ENCODE assay signal across 12 mouse cellular contexts in the genomic region with DNA sequence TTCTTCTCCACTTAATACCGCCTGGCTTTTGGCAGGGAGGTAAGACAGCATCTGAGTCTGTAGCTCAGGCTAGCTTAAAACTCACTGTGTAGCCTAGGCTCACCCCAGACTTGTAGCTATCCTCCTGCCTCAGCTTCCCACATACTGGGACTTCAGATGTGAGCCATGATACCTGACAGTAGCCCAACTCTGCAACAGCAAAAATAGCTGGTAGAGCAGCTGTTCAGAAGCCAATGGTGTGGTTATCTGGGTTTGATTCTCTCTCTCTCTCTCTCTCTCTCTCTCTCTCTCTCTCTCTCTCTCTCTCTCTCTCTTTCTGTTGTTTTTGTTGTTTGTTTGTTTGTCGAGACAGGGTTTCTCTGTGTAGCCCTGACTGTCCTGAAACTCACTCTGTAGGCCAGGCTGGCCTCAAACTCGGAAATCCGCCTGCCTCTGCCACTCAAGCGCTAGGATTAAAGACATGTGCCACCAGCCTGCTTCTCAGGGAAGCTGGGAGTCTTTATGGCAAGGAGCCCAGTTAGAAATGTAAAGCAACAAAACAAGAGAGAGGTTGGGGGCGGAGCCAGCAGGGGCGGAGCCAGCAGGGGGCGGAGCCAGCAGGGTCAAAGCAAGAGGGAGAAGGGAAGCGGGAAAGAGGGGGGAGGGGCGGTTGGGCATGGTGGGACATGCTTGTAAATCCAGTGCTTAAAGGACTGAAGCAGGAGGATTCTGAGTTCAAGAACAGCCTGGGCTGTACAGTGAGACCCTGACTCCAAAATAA. TPM values are rescaled to one million over a fixed set of nuclear protein-coding genes. Genes with fewer than 3 reads are reported as not detected.
DNase-seq lines count a peak whose midpoint lies in the region; ATAC-seq lines count a peak whose summit lies in the region.
"Had no signal": no experiment of that assay in that cellular context is flagged by ENCODE, and none has a peak within 500 bp of the region (broad histone marks: within the 10 kb centered on the region; RNA-seq: fewer than 3 reads in every experiment).

No protein-coding gene starts in this region.

- H3K27me3 ChIP-seq in forebrain, embryonic 10.5 days (ENCODE audit: poor library complexity, severe bottlenecking): no peaks in the 10 kb centered on the region
- no peaks in the 10 kb centered on the region for H3K27me3 ChIP-seq in forebrain, embryonic 15.5 days
- no peaks in the 10 kb centered on the region for H3K27me3 ChIP-seq in limb, embryonic 10.5 days (ENCODE audit: low read depth, poor library complexity, severe bottlenecking)
- H3K27me3 ChIP-seq in intestine, embryonic 15.5 days (replicated peaks): no peaks in the 10 kb centered on the region
- H3K27me3 ChIP-seq: midbrain, embryonic 15.5 days had no signal

- H3K4me3 ChIP-seq in forebrain, embryonic 10.5 days: no peak overlapping the region
- H3K4me3 ChIP-seq in forebrain, embryonic 15.5 days: no peak overlapping the region
- no peak overlapping the region for H3K4me3 ChIP-seq in limb, embryonic 10.5 days
- H3K4me3 ChIP-seq in intestine, embryonic 15.5 days (replicated peaks): no peak overlapping the region
- H3K4me3 ChIP-seq: midbrain, embryonic 15.5 days had no signal

- no peak overlapping the region for H3K27ac ChIP-seq in forebrain, embryonic 10.5 days
- no peak overlapping the region for H3K27ac ChIP-seq in forebrain, embryonic 15.5 days (replicated peaks)
- H3K27ac ChIP-seq in limb, embryonic 10.5 days: no peak overlapping the region
- no peak overlapping the region for H3K27ac ChIP-seq in intestine, embryonic 15.5 days
- H3K27ac ChIP-seq: liver, embryonic 14.5 days had no signal

- no peak overlapping the region for H3K9ac ChIP-seq in forebrain, embryonic 15.5 days (replicated peaks)
- H3K9ac ChIP-seq in intestine, embryonic 15.5 days: no peak overlapping the region
- H3K9ac ChIP-seq: liver, embryonic 14.5 days; midbrain, embryonic 15.5 days had no signal

- no peak for ATAC-seq in forebrain, embryonic 15.5 days (replicated peaks)
- ATAC-seq in intestine, embryonic 15.5 days: no peak

- H3K9me3 ChIP-seq in forebrain, embryonic 10.5 days: 0 out of 2 replicates have a peak, but pooled peaks cover 4% of the 10 kb centered on the region
- H3K9me3 ChIP-seq in forebrain, embryonic 15.5 days: no peaks in the 10 kb centered on the region
- peaks cover 2% of the 10 kb centered on the region; the same call in 1 of the 2 replicates for H3K9me3 ChIP-seq in limb, embryonic 10.5 days (replicated peaks)
- no peaks in the 10 kb centered on the region for H3K9me3 ChIP-seq in intestine, embryonic 15.5 days
- H3K9me3 ChIP-seq: midbrain, embryonic 15.5 days had no signal

- H3K4me1 ChIP-seq in forebrain, embryonic 10.5 days: peaks cover 14% of the 10 kb centered on the region
- peaks cover 9% of the 10 kb centered on the region for H3K4me1 ChIP-seq in forebrain, embryonic 15.5 days
- H3K4me1 ChIP-seq in limb, embryonic 10.5 days: peaks cover 11% of the 10 kb centered on the region
- peaks cover 6% of the 10 kb centered on the region for H3K4me1 ChIP-seq in intestine, embryonic 15.5 days (replicated peaks)

- no peak overlapping the region for H3K4me2 ChIP-seq in forebrain, embryonic 15.5 days (replicated peaks)
- no peak overlapping the region for H3K4me2 ChIP-seq in intestine, embryonic 15.5 days (replicated peaks)
- H3K4me2 ChIP-seq: midbrain, embryonic 15.5 days had no signal

- 85% methylated on average over 10 of the region's 10 CpGs for WGBS in forebrain, embryonic 10.5 days
- WGBS in forebrain, embryonic 15.5 days: 80% methylated on average over 10 of the region's 10 CpGs
- WGBS in limb, embryonic 10.5 days: 79% methylated on average over 10 of the region's 10 CpGs
- 76% methylated on average over 10 of the region's 10 CpGs for WGBS in intestine, embryonic 15.5 days

- peak; percentile 27 for DNase-seq in forebrain, embryonic 10.5 days (ENCODE audit: extremely low spot score, low spot score)
- DNase-seq in thymus, postnatal 14 days: peak; percentile 26
- DNase-seq in thymus, postnatal 10 days (ENCODE audit: low spot score in 2 of 2): no peak
- DNase-seq in limb, embryonic 10.5 days (ENCODE audit: low spot score): peak; percentile 40
- no peak for DNase-seq in ovary, postnatal 10 days (ENCODE audit: low spot score)
- DNase-seq in B cell, adult 2 months: no peak
- DNase-seq: adrenal gland, postnatal 25 days; right cerebral cortex, postnatal 25 days had no signal

- H3K36me3 ChIP-seq in forebrain, embryonic 10.5 days (replicated peaks): no peaks in the 10 kb centered on the region
- H3K36me3 ChIP-seq in forebrain, embryonic 15.5 days: no peaks in the 10 kb centered on the region
- H3K36me3 ChIP-seq in limb, embryonic 10.5 days: no peaks in the 10 kb centered on the region
- no peaks in the 10 kb centered on the region for H3K36me3 ChIP-seq in intestine, embryonic 15.5 days
- H3K36me3 ChIP-seq: midbrain, embryonic 15.5 days had no signal

RNA-seq across cellular contexts. Expression of a gene that starts 41.3 kb away (rescaled TPM):
- polyA plus RNA-seq in forebrain, embryonic 10.5 days (2016; fragmentation: Nextera tagmentation; extraction: Ambion mirVana): 744 and 763 TPM in 2 replicates
- polyA plus RNA-seq in forebrain, embryonic 15.5 days (2015; fragmentation: Nextera tagmentation; extraction: Ambion mirVana): 465 and 483 TPM in 2 replicates
- polyA plus RNA-seq in limb, embryonic 10.5 days (2016; fragmentation: Nextera tagmentation; extraction: Ambion mirVana): 970 and 1,039 TPM in 2 replicates
- 619 and 750 TPM in 2 replicates for polyA plus RNA-seq in intestine, embryonic 15.5 days (2015; fragmentation: Nextera tagmentation; extraction: Ambion mirVana)

Comparison
In these comparisons a context has a peak if more than half of its experiments do, and no peak if none do; other contexts are left out.
1. DNase-seq: peak in forebrain, embryonic 10.5 days (single experiment), thymus, postnatal 14 days (single experiment) and limb, embryonic 10.5 days (single experiment); none in thymus, postnatal 10 days (0 of 2), ovary, postnatal 10 days (single experiment) and B cell, adult 2 months (0 of 2).